Mouse (Mus musculus): ENCODE data around the gene Mettl8.

DNA sequence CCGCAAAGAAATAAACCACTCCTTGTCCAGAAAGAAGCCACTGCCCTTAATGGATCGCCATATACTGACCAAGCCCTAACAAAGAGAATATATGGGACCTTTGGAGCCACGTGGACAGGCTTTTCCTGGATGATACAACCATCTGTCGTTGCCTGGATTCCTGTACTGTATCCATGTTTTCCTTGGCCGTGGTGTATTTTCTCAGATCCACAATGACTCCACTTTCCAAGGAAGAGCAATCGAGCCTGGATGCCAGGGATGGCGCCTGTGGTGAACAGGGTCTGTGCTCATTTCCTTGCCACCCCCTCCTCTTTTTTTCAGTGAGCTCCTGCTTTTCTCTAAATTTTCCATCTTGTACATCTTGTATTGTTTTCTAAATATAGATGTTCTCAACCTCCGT lies 120.6 kb downstream of the Mettl8 start:
- TF ChIP-seq CTCF (IDR thresholded peaks at IDR 0.05; ENCODE audit: extremely low read depth, insufficient read depth, low read length) = no peak
- TF ChIP-seq POLR2A (IDR thresholded peaks at IDR 0.05; ENCODE audit: extremely low read depth, insufficient read depth, low read length) = no peak
